Mouse (Mus musculus) hindbrain, embryonic 14.5 days (tissue): ENCODE measurements at regions not wholly inside any gene's neighbourhood (a gene's known extent, or its start where the extent isn't known, plus 50 kb on each side); places are given as distances from the start of the nearest gene placed in this dataset.
A peak's percentile ranks its signal among the peaks of the same experiment; 100 is the strongest.

Experiments used
- ATAC-seq: fragments of 200-750 bp; cut with Nextera tagmentation; 2 replicates; pipeline ENCODE4 v1.8.0; 2017; ENCODE audit warnings: moderate number of reproducible peaks, mild to moderate bottlenecking, moderate TSS enrichment, moderate library complexity; ENCODE audit not compliant: low FRiP score
- DNase-seq: peaks from one replicate; pipeline ENCODE4 v3.0.0-alpha.2; 2015; ENCODE audit warnings: low spot score
- H3K27ac ChIP-seq: fragments of 300-500 bp; sonication (generic); 2 replicates; pipeline ENCODE4 v1.5.1; 2014; ENCODE audit warnings: mild to moderate bottlenecking, moderate library complexity
- H3K27me3 ChIP-seq: fragments of 300-500 bp; sonication (generic); 2 replicates; pipeline ENCODE4 v1.6.1; 2014; ENCODE audit warnings: mild to moderate bottlenecking, low read length, mixed read lengths; ENCODE audit not compliant: control insufficient read depth, insufficient read depth
- H3K36me3 ChIP-seq: fragments of 300-500 bp; sonication (generic); replicated peaks from 2 replicates; pipeline ENCODE4 v1.6.1; 2014; ENCODE audit not compliant: control insufficient read depth, insufficient read depth
- H3K4me1 ChIP-seq: fragments of 300-500 bp; sonication (generic); replicated peaks from 2 replicates; pipeline ENCODE4 v1.6.1; 2014; ENCODE audit warnings: antibody characterized with exemption, low read length, mixed read lengths; ENCODE audit not compliant: control insufficient read depth, insufficient read depth
- H3K4me2 ChIP-seq: fragments of 300-500 bp; sonication (generic); replicated peaks from 2 replicates; pipeline ENCODE4 v1.6.1; 2014; ENCODE audit warnings: mild to moderate bottlenecking, moderate library complexity
- H3K4me3 ChIP-seq: fragments of 300-500 bp; sonication (generic); replicated peaks from 2 replicates; pipeline ENCODE4 v1.5.1; 2014; ENCODE audit warnings: mild to moderate bottlenecking, low read length
- H3K9ac ChIP-seq: fragments of 300-500 bp; sonication (generic); 2 replicates; pipeline ENCODE4 v1.6.1; 2014
- H3K9me3 ChIP-seq: fragments of 300-500 bp; sonication (generic); 2 replicates; pipeline ENCODE4 v1.6.1; 2016; ENCODE audit warnings: low read length; ENCODE audit not compliant: control insufficient read depth
- WGBS: fragments of 180-500 bp; shearing (Covaris S2); extraction: QIAGEN DNeasy Blood & Tissue Kit; methylation state at CpG from one replicate; pipeline ENCODE4 v1.1.7; 2014; 5-methylcytosine and 5-hydroxymethylcytosine counted together

- ATAC-seq: no peak
- H3K4me3 ChIP-seq: no peak overlapping the region
- H3K9ac ChIP-seq: no peak overlapping the region
- H3K36me3 ChIP-seq: no peaks in the 10 kb centered on the region
- H3K4me2 ChIP-seq: no peak overlapping the region
- no peaks in the 10 kb centered on the region for H3K9me3 ChIP-seq
- H3K27me3 ChIP-seq: no peaks in the 10 kb centered on the region
- no peak overlapping the region for H3K27ac ChIP-seq
- 85% methylated on average over 3 of the region's 3 CpGs for WGBS
- no peak for DNase-seq
- H3K4me1 ChIP-seq: no peaks in the 10 kb centered on the region
Observed at GRCm38 (mm10) chr17:26355301-26355700, 59.3 kb upstream of the Neurl1b start.

GRCm38 (mm10) chr17:26356906-26357305 is 57.7 kb upstream of the Neurl1b start:
- no peak for ATAC-seq

GRCm38 (mm10) chr17:26357784-26358183 is 56.8 kb upstream of the Neurl1b start:
- Histone ChIP-seq H3K27me3 (no peaks in the 10 kb centered on the region), H3K4me3 (no peak overlapping the region), H3K9me3 (no peaks in the 10 kb centered on the region), H3K27ac (no peak overlapping the region), H3K4me2 (no peak overlapping the region), H3K9ac (no peak overlapping the region), H3K36me3 (no peaks in the 10 kb centered on the region), H3K4me1 (0 out of 2 replicates have a peak, but pooled peaks cover 4% of the 10 kb centered on the region)
- 50% methylated on average over 4 of the region's 4 CpGs for WGBS
- DNase-seq (no peak), ATAC-seq (no peak)

More at GRCm38 (mm10) chr17:26356906-26357305, 57.7 kb upstream of the Neurl1b start:
- 68% methylated on average over 5 of the region's 5 CpGs for WGBS
- DNase-seq: no peak
- H3K9ac ChIP-seq: no peak overlapping the region
- H3K4me1 ChIP-seq: 0 out of 2 replicates have a peak, but pooled peaks cover 2% of the 10 kb centered on the region
- no peak overlapping the region for H3K4me2 ChIP-seq
- H3K27me3 ChIP-seq: no peaks in the 10 kb centered on the region
- H3K36me3 ChIP-seq: no peaks in the 10 kb centered on the region
- no peak overlapping the region for H3K27ac ChIP-seq
- H3K9me3 ChIP-seq: no peaks in the 10 kb centered on the region
- H3K4me3 ChIP-seq: no peak overlapping the region

- DNase-seq (no peak), ATAC-seq (no peak)
- Histone ChIP-seq H3K4me2 (no peak overlapping the region), H3K36me3 (no peaks in the 10 kb centered on the region), H3K4me1 (0 out of 2 replicates have a peak, but pooled peaks cover 15% of the 10 kb centered on the region), H3K9me3 (no peaks in the 10 kb centered on the region), H3K27me3 (no peaks in the 10 kb centered on the region), H3K9ac (no peak overlapping the region), H3K4me3 (no peak overlapping the region), H3K27ac (no peak overlapping the region)
- WGBS: 73% methylated on average over 6 of the region's 6 CpGs
Observed at GRCm38 (mm10) chr17:26360711-26361110, 53.9 kb upstream of the Neurl1b start.

- Histone ChIP-seq H3K27me3 (no peaks in the 10 kb centered on the region), H3K4me2 (no peak overlapping the region), H3K9ac (no peak overlapping the region), H3K4me1 (0 out of 2 replicates have a peak, but pooled peaks cover 15% of the 10 kb centered on the region), H3K36me3 (no peaks in the 10 kb centered on the region), H3K4me3 (no peak overlapping the region), H3K9me3 (no peaks in the 10 kb centered on the region), H3K27ac (no peak overlapping the region)
- no peak for ATAC-seq
- DNase-seq: no peak
- 73% methylated on average over 7 of the region's 7 CpGs for WGBS
Observed at GRCm38 (mm10) chr17:26361420-26361819, 53.2 kb upstream of the Neurl1b start.

- 43% methylated on average over 2 of the region's 3 CpGs for WGBS
- no peak overlapping the region for H3K4me3 ChIP-seq
- no peak overlapping the region for H3K4me2 ChIP-seq
- ATAC-seq (no peak), DNase-seq (peak; percentile 37)
- 0 out of 2 replicates have a peak, but pooled peaks cover 15% of the 10 kb centered on the region for H3K4me1 ChIP-seq
- no peak overlapping the region for H3K9ac ChIP-seq
- no peaks in the 10 kb centered on the region for H3K9me3 ChIP-seq
- H3K36me3 ChIP-seq: no peaks in the 10 kb centered on the region
- no peaks in the 10 kb centered on the region for H3K27me3 ChIP-seq
- no peak overlapping the region for H3K27ac ChIP-seq
Observed at GRCm38 (mm10) chr17:26361992-26362391, 52.6 kb upstream of the Neurl1b start.

- no peaks in the 10 kb centered on the region for H3K36me3 ChIP-seq
- DNase-seq (no peak), ATAC-seq (no peak)
- no peak overlapping the region for H3K9ac ChIP-seq
- no peak overlapping the region for H3K27ac ChIP-seq
- no peak overlapping the region for H3K4me2 ChIP-seq
- no peaks in the 10 kb centered on the region for H3K27me3 ChIP-seq
- 0 out of 2 replicates have a peak, but pooled peaks cover 15% of the 10 kb centered on the region for H3K4me1 ChIP-seq
- H3K4me3 ChIP-seq: no peak overlapping the region
- WGBS: 54% methylated on average over 12 of the region's 12 CpGs
- no peaks in the 10 kb centered on the region for H3K9me3 ChIP-seq
Observed at GRCm38 (mm10) chr17:26362586-26363361, 51.9 kb upstream of the Neurl1b start.

GRCm38 (mm10) chr17:26363853-26364532 is 50.6 kb upstream of the Neurl1b start:
- H3K9ac ChIP-seq: no peak overlapping the region
- peak overlapping the region; percentile 72 for H3K27ac ChIP-seq
- ATAC-seq: no peak; the same call in 1 of the 2 replicates
- H3K4me1 ChIP-seq: 0 out of 2 replicates have a peak, but pooled peaks cover 15% of the 10 kb centered on the region
- DNase-seq: peak; percentile 32
- H3K36me3 ChIP-seq: no peaks in the 10 kb centered on the region
- no peak overlapping the region for H3K4me2 ChIP-seq
- H3K9me3 ChIP-seq: no peaks in the 10 kb centered on the region
- no peak overlapping the region for H3K4me3 ChIP-seq
- H3K27me3 ChIP-seq: no peaks in the 10 kb centered on the region
- WGBS: 50% methylated on average over 5 of the region's 5 CpGs
